Mouse (Mus musculus) left cerebral cortex, postnatal 4 days (tissue): ENCODE results near the gene Jund. TPM values are rescaled to one million over a fixed set of nuclear protein-coding genes. Genes with fewer than 3 reads are reported as not detected.
A peak's percentile ranks its signal among the peaks of the same experiment; 100 is the strongest.

ENCODE experiments used
- DNase-seq: peaks from one replicate; pipeline ENCODE4 v3.0.0-alpha.2; 2022
- intact Hi-C: fragments of 180-260 bp; cut with DNase I; formaldehyde crosslinking; loops from one replicate; pipeline ENCODE4 v1.15.1; 2025
- total RNA-seq, 2 experiments: library from RNA; stranded (reverse); gene quantifications; 2 replicates each; pipeline ENCODE4 v1.2.3; 2021

Jund gene
- total RNA-seq, 2 experiments from 2014 or later, result 146 to 158 TPM

DNA sequence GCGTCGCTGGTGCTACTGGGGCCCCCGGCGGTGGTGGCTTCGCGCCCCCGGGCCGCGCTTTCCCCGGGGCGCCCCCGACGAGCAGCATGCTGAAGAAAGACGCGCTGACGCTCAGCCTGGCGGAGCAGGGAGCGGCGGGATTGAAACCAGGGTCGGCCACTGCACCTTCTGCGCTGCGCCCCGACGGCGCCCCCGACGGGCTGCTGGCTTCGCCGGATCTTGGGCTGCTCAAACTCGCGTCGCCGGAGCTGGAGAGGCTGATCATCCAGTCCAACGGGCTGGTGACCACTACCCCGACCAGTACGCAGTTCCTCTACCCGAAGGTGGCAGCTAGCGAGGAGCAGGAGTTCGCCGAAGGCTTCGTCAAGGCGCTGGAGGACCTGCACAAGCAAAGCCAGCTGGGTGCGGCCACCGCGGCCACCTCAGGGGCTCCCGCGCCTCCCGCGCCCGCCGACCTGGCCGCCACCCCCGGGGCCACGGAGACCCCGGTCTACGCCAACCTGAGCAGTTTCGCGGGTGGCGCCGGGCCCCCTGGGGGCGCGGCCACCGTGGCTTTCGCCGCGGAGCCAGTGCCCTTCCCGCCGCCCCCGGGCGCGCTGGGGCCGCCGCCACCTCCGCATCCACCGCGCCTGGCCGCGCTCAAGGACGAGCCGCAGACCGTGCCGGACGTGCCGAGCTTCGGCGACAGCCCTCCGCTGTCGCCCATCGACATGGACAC lies 526 bp downstream of the Jund start:
- intact Hi-C loops, result no loop called here

DNA sequence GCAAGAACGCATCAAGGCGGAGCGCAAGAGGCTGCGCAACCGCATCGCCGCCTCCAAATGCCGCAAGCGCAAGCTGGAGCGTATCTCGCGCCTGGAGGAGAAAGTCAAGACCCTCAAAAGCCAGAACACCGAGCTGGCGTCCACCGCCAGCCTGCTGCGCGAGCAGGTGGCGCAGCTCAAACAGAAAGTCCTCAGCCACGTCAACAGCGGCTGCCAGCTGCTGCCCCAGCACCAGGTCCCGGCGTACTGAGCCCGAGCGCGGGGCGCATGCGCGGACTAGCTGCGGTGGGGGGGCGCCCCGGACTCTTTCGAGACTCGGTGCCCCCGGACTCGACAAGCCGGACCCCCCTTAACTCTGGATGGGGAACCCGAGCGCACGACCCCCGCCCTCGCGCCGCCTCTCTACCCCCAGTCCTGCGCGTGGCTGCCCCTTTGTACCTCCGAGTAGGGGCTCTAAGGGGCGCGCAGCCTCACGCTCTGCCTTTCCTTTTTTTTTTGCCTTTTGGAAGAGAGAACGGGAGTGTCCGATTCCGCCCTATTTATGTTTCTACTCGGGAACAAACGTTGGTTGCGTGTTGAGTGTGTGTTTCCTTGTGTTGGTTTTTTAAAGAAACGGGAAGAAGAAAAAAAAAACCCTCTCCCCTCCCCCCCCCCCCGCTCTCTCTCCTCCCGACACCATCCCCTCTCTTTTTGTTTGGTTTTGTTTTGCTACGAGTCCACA lies 1.2 kb downstream of the Jund start:
- peak; percentile 91 for DNase-seq
- intact Hi-C loops, result no loop called here

More for the DNA sequence above, 526 bp downstream of the Jund start:
- no peak for DNase-seq

DNA sequence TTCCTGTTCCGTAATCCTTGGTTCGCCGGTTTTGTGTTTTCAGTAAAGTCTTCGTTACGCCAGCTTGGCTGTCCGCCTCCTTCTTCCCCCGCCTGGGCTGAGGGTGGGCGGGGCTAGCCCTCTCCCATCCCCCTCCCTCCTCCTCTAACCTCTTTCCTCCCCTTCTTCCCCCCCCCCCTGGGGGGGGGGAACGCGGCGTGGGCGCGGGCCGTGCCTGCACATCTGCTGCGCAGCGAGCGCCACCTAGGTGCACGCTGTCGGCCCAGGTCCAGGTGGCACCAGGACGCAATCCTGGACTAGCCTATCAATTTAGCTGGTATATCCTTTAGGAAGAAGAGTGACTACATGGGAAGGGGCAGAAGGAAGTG lies 1.8 kb downstream of the Jund start:
- intact Hi-C loops, result no loop called here
- DNase-seq, result peak; percentile 92

DNA sequence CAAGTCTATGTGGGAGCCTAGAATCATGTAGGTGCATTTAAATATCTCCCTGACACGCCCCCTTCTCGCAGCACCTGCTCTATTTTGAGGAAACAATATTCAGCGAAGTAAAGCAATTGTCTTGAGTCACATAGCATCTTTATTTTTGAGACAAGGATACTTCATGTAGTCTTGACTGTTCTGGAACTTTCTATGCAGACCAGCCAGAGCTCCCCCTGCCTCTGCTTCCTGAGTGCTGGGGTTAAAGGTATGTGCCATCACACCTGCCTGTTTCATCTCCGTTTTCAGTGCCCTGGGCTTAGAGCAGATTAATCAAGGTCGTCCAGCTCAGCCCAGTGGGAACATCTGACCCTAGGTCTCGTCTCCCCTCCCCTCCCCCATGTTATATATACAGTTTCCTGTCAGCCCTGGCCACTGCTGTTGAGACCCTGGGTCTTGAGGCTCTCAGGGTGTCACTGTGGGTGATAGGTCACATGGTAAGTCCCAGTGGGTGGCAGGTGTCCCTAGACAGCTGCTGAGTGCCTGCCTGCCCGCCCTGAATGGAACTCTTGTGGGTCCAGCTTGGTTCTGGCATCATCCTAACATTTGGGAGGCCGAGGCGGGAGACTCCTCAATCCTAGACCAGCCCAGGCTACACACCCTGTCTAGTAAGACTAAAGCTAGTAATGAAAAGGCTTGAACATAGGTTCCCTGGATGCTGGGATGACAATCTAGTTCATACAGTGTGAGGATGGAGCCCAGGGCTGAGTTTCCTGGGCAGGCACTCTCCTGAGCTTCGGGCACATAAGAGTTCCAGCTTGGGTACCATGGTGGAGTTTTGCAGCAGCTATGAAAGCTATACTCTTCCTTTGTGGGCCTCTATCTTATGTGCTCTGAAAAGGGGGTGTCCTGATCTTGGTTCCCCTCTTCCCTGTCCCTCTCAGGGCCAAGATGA lies 2.6 kb downstream of the Jund start:
- DNase-seq, result no peak
- intact Hi-C loops, result no loop called here

- intact Hi-C loops, result no loop called here
These were observed 3.5 kb downstream of the Jund start for GRCm38 (mm10) chr8:70701982-70702841.

DNA sequence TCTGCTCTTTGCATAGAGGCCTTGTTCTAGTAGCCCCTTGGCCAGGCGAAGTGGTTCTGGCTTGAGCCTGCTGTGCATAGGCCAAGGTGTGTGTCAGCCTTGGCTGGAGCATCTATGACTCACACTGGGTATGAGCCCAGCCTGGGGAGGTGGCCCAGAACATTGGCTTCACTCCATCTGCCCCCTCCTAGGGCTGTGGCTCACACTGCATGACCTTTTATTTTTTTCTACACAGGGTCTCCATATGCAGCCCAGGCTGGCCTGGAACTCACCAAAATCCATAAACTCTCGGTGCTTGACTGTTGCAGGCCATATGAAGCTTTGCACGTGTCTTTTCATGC lies 4.1 kb downstream of the Jund start:
- intact Hi-C loops, result no loop called here
- DNase-seq, result peak; percentile 50

More at GRCm38 (mm10) chr8:70701982-70702841, 3.5 kb downstream of the Jund start:
- DNase-seq, result no peak

DNA sequence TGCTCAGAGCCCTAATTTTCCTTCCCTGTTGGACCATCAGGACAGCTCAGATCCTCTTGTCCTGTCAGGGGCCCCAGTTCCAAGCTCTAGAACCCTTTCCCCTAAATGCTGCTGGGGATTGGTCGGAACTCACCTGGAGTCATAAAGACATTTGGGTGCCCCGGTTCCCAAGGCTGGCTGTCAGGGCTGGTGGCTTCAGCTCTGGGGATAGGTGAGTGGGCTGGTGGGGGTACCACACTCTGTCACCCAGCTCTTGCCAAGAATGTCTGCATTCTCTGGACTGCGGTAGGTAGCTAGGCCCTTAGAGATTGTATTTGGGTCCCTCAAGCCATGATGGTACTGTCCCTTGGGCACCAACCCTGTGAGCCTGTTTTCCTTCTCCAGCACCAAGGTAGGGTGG lies 4.5 kb downstream of the Jund start, which contains the start of gene Iqcn:
Gene Iqcn (plus strand): TSS at position 171 of the 400 bp plus-strand sequence.
- intact Hi-C loops, result no loop called here
- no peak for DNase-seq

DNA sequence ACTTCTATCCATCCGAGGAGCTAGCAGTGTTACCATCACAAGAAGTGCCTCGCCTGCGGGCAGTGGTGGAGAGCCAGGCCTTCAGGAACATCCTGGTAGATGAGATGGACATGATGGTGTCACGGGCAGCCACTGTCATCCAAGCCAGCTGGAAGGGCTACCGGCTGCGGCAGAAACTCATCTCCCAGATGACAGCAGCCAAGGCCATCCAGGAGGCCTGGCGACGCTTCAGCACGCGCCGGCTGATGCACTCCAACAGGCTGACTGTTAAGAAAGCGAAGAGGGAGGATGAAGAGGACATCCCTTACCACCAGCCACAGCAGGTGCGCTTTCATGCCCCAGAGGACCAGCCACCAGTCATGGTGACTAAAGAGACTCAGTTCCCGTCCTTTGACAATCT lies 9.5 kb downstream of the Jund start:
- DNase-seq, result no peak

GRCm38 (mm10) chr8:70709794-70710193 lies 11.0 kb downstream of the Jund start:
- DNase-seq, result no peak

More for the DNA sequence above, 9.5 kb downstream of the Jund start:
- intact Hi-C loops, result no loop called here

DNA sequence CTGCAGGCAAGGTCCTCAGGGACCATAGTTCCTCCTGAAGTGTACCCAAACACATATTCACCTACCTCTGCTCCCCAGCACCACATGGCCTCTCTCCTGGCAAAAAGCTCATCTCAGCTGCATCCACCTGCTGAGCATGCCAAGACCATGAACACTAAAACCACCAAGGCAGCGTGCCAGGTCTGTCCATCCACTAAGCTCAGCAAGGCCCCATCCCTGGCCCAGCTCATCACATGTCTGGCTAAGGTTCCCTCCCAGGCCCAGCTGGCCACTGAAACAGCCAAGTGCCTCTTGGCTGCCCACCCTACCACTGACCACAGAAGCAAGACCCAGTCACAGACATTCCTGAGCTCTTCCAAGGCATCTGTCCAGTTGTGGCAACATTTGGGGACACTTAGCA lies 11.5 kb downstream of the Jund start:
- intact Hi-C loops, result no loop called here
- peak; percentile 72 for DNase-seq

More at GRCm38 (mm10) chr8:70709794-70710193, 11.0 kb downstream of the Jund start:
- intact Hi-C loops, result no loop called here

- no peak for DNase-seq
- intact Hi-C loops, result no loop called here
These were observed 12.3 kb downstream of the Jund start for GRCm38 (mm10) chr8:70711041-70711440.

DNA sequence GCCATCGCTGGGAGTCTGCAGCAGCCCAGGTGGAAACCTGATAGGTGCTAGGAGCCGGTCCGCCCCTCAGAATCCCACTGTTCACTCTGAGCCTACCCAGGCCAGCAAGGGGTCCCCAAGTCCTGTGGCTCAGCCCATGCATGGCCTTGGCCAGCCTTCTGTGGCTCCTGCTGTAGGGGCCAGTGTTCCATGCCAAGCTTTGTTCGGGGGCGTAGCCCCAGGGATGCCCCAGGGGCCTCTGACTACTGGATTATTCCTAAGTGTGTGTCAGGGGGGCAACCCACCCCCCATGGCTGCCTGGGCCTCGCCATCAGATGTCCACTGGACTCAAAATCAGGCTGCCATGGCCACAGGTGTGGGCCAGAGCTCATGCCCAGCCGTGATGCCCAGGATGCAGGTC lies 15.2 kb downstream of the Jund start:
- DNase-seq, result no peak
- intact Hi-C loops, result no loop called here

- DNase-seq, result no peak
- intact Hi-C loops, result no loop called here
These were observed 16.3 kb downstream of the Jund start for GRCm38 (mm10) chr8:70715086-70715485.

- no peak for DNase-seq
- intact Hi-C loops, result no loop called here
These were observed 18.0 kb downstream of the Jund start for GRCm38 (mm10) chr8:70716521-70717400.

GRCm38 (mm10) chr8:70718297-70718696 lies 19.5 kb downstream of the Jund start, which contains the start of gene Gm3336:
Gene Gm3336, plus strand, starts transcription at chr8:70718543.
- DNase-seq, result peak; percentile 56
- intact Hi-C loops, result no loop called here

- no peak for DNase-seq
- intact Hi-C loops, result loop anchor here (2.0 to 5.0 kb wide), 2 partner anchors 33 to 122 kb away; no protein-coding TSS in a partner anchor
These were observed 21.1 kb downstream of the Jund start for GRCm38 (mm10) chr8:70719796-70720270.

GRCm38 (mm10) chr8:70720739-70721138 lies 22.0 kb downstream of the Jund start:
- peak; percentile 74 for DNase-seq
- intact Hi-C loops, result loop anchor here (2.0 to 5.0 kb wide), 2 partner anchors 32 to 122 kb away; no protein-coding TSS in a partner anchor

DNA sequence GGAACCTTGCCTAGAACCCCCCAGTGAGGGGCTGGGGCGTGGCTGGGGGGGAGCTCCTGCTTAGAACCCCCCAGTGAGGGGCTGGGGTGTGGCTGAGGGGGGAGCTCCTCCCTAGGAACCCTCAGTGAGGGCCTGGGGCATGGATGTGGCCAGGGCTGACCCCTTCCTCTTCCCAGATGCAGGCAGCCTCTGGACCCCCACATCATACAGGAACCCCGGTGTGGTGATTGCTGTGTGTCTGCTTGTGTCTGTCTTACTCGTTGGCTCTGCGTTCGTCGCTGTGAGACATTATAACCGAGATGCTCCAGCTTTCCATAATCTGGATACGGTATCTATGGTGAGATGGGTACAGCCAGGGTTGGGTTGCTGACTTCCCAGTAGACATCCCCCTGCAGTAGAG lies 22.9 kb downstream of the Jund start:
- no peak for DNase-seq
- intact Hi-C loops, result loop anchor here (2.0 to 5.0 kb wide), 2 partner anchors 31 to 121 kb away; no protein-coding TSS in a partner anchor
